Mouse (Mus musculus) thymus, adult 2 months (tissue): Measurements from ENCODE around the gene Carmil3.

Experiments
- CTCF ChIP-seq: fragments of 200-500 bp; IDR thresholded peaks from 2 replicates; pipeline ENCODE4 v1.5.1; 2012; ENCODE audit warnings: mild to moderate bottlenecking, control low read depth, low read length, moderate library complexity, borderline replicate concordance; ENCODE audit not compliant: control insufficient read depth, poor library complexity, insufficient read depth; ENCODE audit errors: extremely low read depth
- POLR2A ChIP-seq: fragments of 200-500 bp; IDR thresholded peaks from 2 replicates; pipeline ENCODE4 v1.6.1; 2012; ENCODE audit warnings: mild to moderate bottlenecking, low read length, control low read depth, moderate library complexity; ENCODE audit not compliant: control insufficient read depth, poor library complexity, insufficient read depth; ENCODE audit errors: extremely low read depth

DNA sequence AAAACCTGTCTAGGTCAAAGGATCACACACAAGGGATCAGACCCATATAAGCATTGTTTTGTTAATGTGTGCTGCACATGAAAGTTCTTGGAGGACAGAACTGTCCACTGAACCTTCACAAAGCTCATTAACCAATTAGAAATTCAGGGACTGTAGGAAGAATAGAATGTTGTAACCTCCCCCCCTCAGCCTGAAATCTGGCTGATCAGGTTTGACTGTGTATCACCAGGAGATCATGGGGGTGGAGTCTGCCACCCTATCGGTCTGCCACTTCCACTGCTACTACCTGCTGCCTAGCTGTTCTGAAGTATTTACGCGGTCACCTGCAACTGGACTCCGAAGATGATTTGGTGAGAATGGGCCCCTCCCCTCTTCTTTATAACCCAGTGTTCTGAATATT, 30.7 kb upstream of the Carmil3 start:
- TF ChIP-seq POLR2A: no peak
- no peak for TF ChIP-seq CTCF
